Mouse (Mus musculus): ENCODE data around the gene Fbxl19.

- no peak for TF ChIP-seq CTCF (conservative IDR thresholded peaks at IDR 0.05; ENCODE audit: low read length)
- no peak for TF ChIP-seq POU5F1 (IDR thresholded peaks at IDR 0.05; ENCODE audit: borderline replicate concordance, low read length)
- TF ChIP-seq NANOG (IDR thresholded peaks at IDR 0.05; ENCODE audit: borderline replicate concordance, low read length): no peak
Measured at GRCm38 (mm10) chr7:127752069-127752468, 7.7 kb downstream of the Fbxl19 start.

Data from E14TG2a.4 (cell line).